Mouse (Mus musculus): ENCODE results near the gene Kcnq5.

- no peak for TF ChIP-seq CTCF (IDR thresholded peaks at IDR 0.05; ENCODE audit: low read depth)
- no peak for TF ChIP-seq EP300 (optimal IDR thresholded peaks at IDR 0.05)
Observed at GRCm38 (mm10) chr1:21650820-21651219, 310.9 kb downstream of the Kcnq5 start.

Data from stomach, postnatal 0 days (tissue).